Mouse (Mus musculus) midbrain, postnatal 0 days (tissue): ENCODE data around the gene Lrch1. TPM values are rescaled to one million over a fixed set of nuclear protein-coding genes. Genes with fewer than 3 reads are reported as not detected.

Experiments used
- ATAC-seq: fragments of 200-750 bp; cut with Nextera tagmentation; 2 replicates; pipeline ENCODE4 v1.8.0; 2017; ENCODE audit warnings: moderate number of reproducible peaks, mild to moderate bottlenecking, moderate TSS enrichment, moderate library complexity; ENCODE audit not compliant: low FRiP score
- DNase-seq: peaks from one replicate; pipeline ENCODE4 v3.0.0-alpha.2; 2015; ENCODE audit warnings: low spot score
- H3K27ac ChIP-seq: fragments of 300-500 bp; sonication (generic); 2 replicates; pipeline ENCODE4 v1.5.1; 2014; ENCODE audit warnings: low read depth, mild to moderate bottlenecking, low read length, mixed read lengths
- H3K27me3 ChIP-seq: fragments of 300-500 bp; sonication (generic); 2 replicates; pipeline ENCODE4 v1.6.1; 2014; ENCODE audit warnings: low read length, control low read depth, mixed read lengths; ENCODE audit not compliant: insufficient read depth
- H3K36me3 ChIP-seq: fragments of 300-500 bp; sonication (generic); 2 replicates; pipeline ENCODE4 v1.6.1; 2014; ENCODE audit warnings: low read length, control low read depth, mixed read lengths; ENCODE audit not compliant: insufficient read depth
- H3K4me1 ChIP-seq: fragments of 300-500 bp; sonication (generic); 2 replicates; pipeline ENCODE4 v1.6.1; 2014; ENCODE audit warnings: mild to moderate bottlenecking, control low read depth, antibody characterized with exemption, low read length, mixed read lengths; ENCODE audit not compliant: insufficient read depth
- H3K4me2 ChIP-seq: fragments of 300-500 bp; sonication (generic); 2 replicates; pipeline ENCODE4 v1.6.1; 2014; ENCODE audit warnings: low read depth, mild to moderate bottlenecking, low read length, mixed read lengths; ENCODE audit not compliant: poor library complexity, severe bottlenecking
- H3K4me3 ChIP-seq: fragments of 300-500 bp; sonication (generic); 2 replicates; pipeline ENCODE4 v1.5.1; 2014; ENCODE audit warnings: low read depth, mild to moderate bottlenecking, low read length, moderate library complexity
- H3K9ac ChIP-seq: fragments of 300-500 bp; sonication (generic); replicated peaks from 2 replicates; pipeline ENCODE4 v1.6.1; 2014; ENCODE audit warnings: mild to moderate bottlenecking, low read length, moderate library complexity, mixed read lengths; ENCODE audit not compliant: poor library complexity, severe bottlenecking
- H3K9me3 ChIP-seq: fragments of 300-500 bp; sonication (generic); 2 replicates; pipeline ENCODE4 v1.6.1; 2016; ENCODE audit warnings: low read length, control low read depth
- CTCF ChIP-seq: IDR thresholded peaks from 2 replicates; pipeline ENCODE4 v1.5.1; 2016; ENCODE audit warnings: antibody characterized with exemption, mild to moderate bottlenecking
- WGBS: fragments of 180-500 bp; shearing (Covaris S2); extraction: QIAGEN DNeasy Blood & Tissue Kit; methylation state at CpG from one replicate; pipeline ENCODE4 v1.1.7; 2014; 5-methylcytosine and 5-hydroxymethylcytosine counted together
- polyA plus RNA-seq: library from polyadenylated mRNA; unstranded; fragments of >200 nt; fragmentation: Nextera tagmentation; extraction: Ambion mirVana; gene quantifications from 2 replicates; pipeline ENCODE4 v1.2.1, GENCODE M21; 2015
- total RNA-seq: library from RNA; depleted of rRNA; stranded (reverse); fragments of >200 nt; gene quantifications from 2 replicates; pipeline ENCODE4 v1.2.3, GENCODE M21; 2014; rRNA removed

Lrch1 gene
- total RNA-seq: 21.7 and 22.3 TPM in 2 replicates
- polyA plus RNA-seq: 15.7 and 22.4 TPM in 2 replicates

- no peaks in the 10 kb centered on the region for H3K36me3 ChIP-seq
- DNase-seq: peak; percentile 87
- ATAC-seq: peak; percentile 70
- no peaks in the 10 kb centered on the region for H3K27me3 ChIP-seq
- no peaks in the 10 kb centered on the region; the same call in 1 of the 2 replicates for H3K4me1 ChIP-seq
- H3K4me3 ChIP-seq: peak within 1 kb of the TSS; percentile 51
- H3K4me2 ChIP-seq: peak within 1 kb of the TSS; percentile 94
- peak within 1 kb of the TSS; percentile 95 for H3K27ac ChIP-seq
- TF ChIP-seq CTCF: peak; percentile 43; the same call in 1 of the 2 replicates
- H3K9me3 ChIP-seq: no peaks in the 10 kb centered on the region
- under 1% methylated on average over 64 of the region's 65 CpGs for WGBS
- H3K9ac ChIP-seq: peak within 1 kb of the TSS; percentile 95
Measured at GRCm38 (mm10) chr14:74947376-74948013, at the start of gene Lrch1. TSS of gene Lrch1 (minus strand) at chr14:74947876.

DNA sequence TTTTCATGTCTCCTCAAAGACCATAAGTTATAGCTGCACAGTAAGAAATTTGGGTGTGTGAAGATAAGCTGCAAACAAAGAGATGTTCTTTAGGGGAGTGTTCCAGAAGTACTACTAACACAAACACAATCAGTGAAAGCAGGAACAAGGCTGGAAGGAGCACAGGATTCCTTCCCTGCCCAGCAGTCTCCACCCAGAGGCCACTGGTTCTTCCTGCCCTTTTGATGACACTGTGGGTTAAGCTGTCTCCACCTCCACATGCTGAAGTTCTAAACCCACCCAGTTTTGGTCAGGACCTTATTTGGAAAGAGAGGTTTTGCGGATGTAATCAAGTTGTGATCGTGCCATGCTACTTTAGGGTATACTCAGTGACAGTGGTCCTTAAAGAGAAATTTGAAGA is 49.4 kb upstream of the Lrch1 start:
- no peak overlapping the region for H3K27ac ChIP-seq
- no peak for ATAC-seq
- no peak overlapping the region for H3K9ac ChIP-seq
- H3K27me3 ChIP-seq: no peaks in the 10 kb centered on the region
- H3K4me2 ChIP-seq: no peak overlapping the region
- no peaks in the 10 kb centered on the region for H3K4me1 ChIP-seq
- H3K9me3 ChIP-seq: no peaks in the 10 kb centered on the region
- WGBS: 88% methylated on average over 2 of the region's 2 CpGs
- H3K36me3 ChIP-seq: no peaks in the 10 kb centered on the region
- DNase-seq: no peak
- no peak for TF ChIP-seq CTCF
- H3K4me3 ChIP-seq: no peak overlapping the region

DNA sequence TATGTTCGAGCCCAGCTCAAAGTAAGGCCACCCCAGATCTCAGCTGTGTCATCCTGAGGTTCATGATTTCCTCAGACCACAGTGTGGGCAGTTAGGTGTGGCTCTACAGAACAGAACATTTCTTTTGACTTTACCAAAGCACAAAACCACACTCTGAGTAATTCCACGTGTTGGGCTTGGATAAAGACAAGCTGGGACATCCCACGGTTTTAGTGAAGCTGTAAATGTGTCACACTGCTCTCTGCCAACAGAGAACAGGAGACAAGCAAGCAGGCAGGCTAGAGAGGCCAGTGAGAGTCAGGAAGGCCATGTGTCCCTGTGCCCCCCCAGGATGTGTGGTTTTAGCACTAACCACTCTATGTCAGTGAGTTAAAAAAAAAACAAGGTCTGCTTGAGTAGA is 48.9 kb upstream of the Lrch1 start:
- WGBS: 72% methylated on average over 3 of the region's 3 CpGs

GRCm38 (mm10) chr14:74990504-74990903 is 42.8 kb upstream of the Lrch1 start:
- Histone ChIP-seq H3K27me3 (no peaks in the 10 kb centered on the region), H3K9me3 (no peaks in the 10 kb centered on the region), H3K4me2 (no peak overlapping the region), H3K9ac (no peak overlapping the region), H3K4me1 (no peaks in the 10 kb centered on the region), H3K4me3 (no peak overlapping the region), H3K36me3 (no peaks in the 10 kb centered on the region), H3K27ac (no peak overlapping the region)
- ATAC-seq (no peak), DNase-seq (peak; percentile 87)
- peak; percentile 81 for TF ChIP-seq CTCF
- 4% methylated on average over 1 of the region's 1 CpGs for WGBS

More for the DNA sequence above, 48.9 kb upstream of the Lrch1 start:
- H3K4me2 ChIP-seq: no peak overlapping the region
- H3K4me1 ChIP-seq: no peaks in the 10 kb centered on the region
- no peaks in the 10 kb centered on the region for H3K27me3 ChIP-seq
- H3K4me3 ChIP-seq: no peak overlapping the region
- no peaks in the 10 kb centered on the region for H3K9me3 ChIP-seq
- no peak for ATAC-seq
- H3K9ac ChIP-seq: no peak overlapping the region
- H3K27ac ChIP-seq: no peak overlapping the region
- no peak for TF ChIP-seq CTCF
- no peaks in the 10 kb centered on the region for H3K36me3 ChIP-seq
- DNase-seq: no peak

DNA sequence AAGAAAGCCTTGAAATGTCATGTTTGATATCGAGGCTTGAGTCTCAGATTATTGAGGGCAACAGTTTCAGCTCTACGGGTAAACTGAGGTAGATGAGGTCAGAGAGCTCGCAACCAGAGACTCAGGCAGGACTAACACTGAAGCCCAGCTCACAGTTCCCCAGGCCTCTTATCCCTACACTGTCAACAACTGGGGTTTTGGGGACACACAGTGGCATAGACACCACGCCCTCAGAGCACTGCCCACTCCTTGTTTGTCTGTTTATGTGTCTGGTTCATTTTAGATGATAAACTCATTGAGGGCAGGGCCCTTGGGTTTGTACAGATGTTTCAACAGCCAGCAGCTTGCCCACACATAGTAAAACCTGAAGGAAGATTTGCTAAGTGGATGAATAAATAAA is 42.2 kb upstream of the Lrch1 start:
- no peak for ATAC-seq
- Histone ChIP-seq H3K27me3 (no peaks in the 10 kb centered on the region), H3K4me2 (no peak overlapping the region), H3K4me1 (no peaks in the 10 kb centered on the region), H3K9me3 (no peaks in the 10 kb centered on the region), H3K9ac (no peak overlapping the region), H3K27ac (no peak overlapping the region), H3K36me3 (no peaks in the 10 kb centered on the region), H3K4me3 (no peak overlapping the region)
- no peak for DNase-seq
- no peak for TF ChIP-seq CTCF
- 91% methylated on average over 4 of the region's 4 CpGs for WGBS

DNA sequence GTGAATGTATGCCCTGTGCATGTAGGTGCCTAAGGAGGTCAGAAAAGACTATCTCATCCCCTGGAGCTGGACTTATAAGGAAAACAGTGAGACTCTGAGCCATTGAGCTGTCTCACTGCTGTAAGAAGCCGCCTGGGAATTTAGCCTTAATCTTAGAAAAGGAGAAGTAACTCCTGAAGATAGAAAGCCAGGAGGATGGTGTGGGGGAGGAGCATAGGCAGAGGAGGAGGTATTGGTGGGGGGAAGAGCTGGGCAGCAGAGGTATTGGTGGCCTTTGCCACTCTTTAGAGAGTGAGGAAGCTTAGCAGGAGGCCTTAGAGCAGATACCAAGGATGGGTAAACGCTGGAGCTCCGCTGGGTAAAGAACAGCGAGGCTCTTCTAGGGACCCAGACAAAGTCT is 41.6 kb upstream of the Lrch1 start:
- ATAC-seq (no peak), DNase-seq (no peak)
- Histone ChIP-seq H3K4me1 (no peaks in the 10 kb centered on the region), H3K4me3 (no peak overlapping the region), H3K27me3 (no peaks in the 10 kb centered on the region), H3K36me3 (no peaks in the 10 kb centered on the region), H3K27ac (no peak overlapping the region), H3K4me2 (no peak overlapping the region), H3K9me3 (no peaks in the 10 kb centered on the region), H3K9ac (no peak overlapping the region)
- no peak for TF ChIP-seq CTCF
- 38% methylated on average over 4 of the region's 4 CpGs for WGBS
